Mouse (Mus musculus) testis, adult 2 months (tissue): ENCODE results near the gene Chl1.

Experiments
- CTCF ChIP-seq: fragments of 200-500 bp; IDR thresholded peaks from 2 replicates; pipeline ENCODE4 v1.5.1; 2012; ENCODE audit warnings: low read depth, mild to moderate bottlenecking, inconsistent platforms, low read length, moderate library complexity; ENCODE audit not compliant: control insufficient read depth, insufficient read depth, insufficient replicate concordance
- POLR2A ChIP-seq: fragments of 200-500 bp; IDR thresholded peaks from 2 replicates; pipeline ENCODE4 v1.6.1; 2012; ENCODE audit warnings: low read depth, mild to moderate bottlenecking, inconsistent platforms, low read length, moderate library complexity; ENCODE audit not compliant: control insufficient read depth

DNA sequence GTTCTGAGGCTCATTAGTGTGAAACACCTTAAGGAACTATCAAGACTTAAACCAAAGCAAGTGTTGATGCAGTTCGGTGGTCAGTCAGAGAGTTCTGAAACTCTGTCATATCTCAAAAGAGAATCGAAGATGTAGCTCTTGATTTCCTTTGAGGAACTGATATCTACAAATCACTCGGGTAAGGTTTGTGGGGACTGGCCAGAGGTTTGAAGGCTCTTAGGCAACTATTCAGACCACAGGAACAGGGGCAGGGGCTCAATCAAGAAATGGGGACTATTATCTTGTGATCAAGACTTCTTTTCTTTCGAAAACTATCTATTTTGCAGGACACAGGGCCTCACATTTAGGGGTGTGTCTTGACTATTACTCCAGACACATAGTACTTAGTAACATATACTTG lies 39.5 kb downstream of the Chl1 start:
- TF ChIP-seq CTCF (no peak), POLR2A (no peak)
